ENCODE assay signal across 7 mouse cellular contexts in the genomic region with DNA sequence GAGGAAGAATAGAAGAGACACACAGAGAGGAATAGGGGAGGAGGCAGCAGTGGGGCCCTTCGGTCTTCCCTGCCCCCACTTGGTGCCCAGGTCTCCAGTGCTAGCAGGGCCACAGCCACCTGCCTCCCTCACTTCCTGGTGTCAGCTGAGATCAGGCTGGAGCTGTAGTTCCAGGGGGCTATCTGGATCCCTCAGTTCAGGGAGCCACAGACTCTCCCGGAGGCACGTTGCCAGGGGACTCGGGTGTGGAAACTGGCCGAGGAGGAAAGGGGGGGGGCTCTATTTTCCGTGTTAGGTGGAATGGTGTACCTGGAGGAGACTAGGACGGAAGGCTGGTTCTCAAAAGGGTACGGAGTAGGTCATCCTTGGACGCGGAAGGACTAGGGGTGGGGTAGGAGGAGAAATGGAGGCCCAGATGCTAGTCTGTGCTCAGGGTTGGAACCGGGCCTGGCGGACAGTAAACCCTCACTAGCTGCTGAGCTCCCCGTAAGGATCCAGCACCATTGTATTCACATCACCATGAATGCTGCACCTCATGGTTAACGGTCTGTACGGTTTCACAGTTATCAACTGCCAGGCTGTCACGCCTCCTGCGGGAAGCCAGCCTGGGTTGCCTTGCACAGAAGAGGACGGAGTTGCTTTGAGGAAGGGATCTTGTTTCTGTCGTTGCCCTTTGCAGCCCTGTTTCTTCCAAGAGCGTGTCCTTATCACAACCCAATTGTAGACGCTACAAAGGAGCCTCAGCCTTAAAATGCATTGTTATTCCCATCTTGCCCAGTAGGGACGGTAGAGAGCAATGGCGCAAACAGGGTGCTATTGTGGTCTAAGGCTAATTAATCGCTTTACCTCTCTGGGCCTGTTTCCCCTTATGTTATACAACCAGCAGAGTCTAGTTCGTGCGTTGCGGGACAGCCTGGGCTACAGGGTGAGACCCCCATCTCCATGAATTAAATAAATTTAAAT. TPM values are rescaled to one million over a fixed set of nuclear protein-coding genes. Genes with fewer than 3 reads are reported as not detected.
A peak's percentile ranks its signal among the peaks of the same experiment; 100 is the strongest.
DNase-seq lines count a peak whose midpoint lies in the region; ATAC-seq and TF ChIP-seq lines count a peak whose summit lies in the region.

No protein-coding gene starts in this region.

- H3K27ac ChIP-seq in CH12.LX (ENCODE audit: insufficient read depth, low read depth), result no peak overlapping the region
- 0 out of 2 replicates have a peak overlapping the region, but pooled peaks have one; percentile 22 for H3K27ac ChIP-seq in embryonic facial prominence, embryonic 13.5 days
- H3K27ac ChIP-seq in layer of hippocampus, adult 2 months, result peak overlapping the region; percentile 95
- no peak overlapping the region for H3K27ac ChIP-seq in lung, postnatal 0 days (ENCODE audit: low read length)

- DNase-seq in CH12.LX (ENCODE audit: extremely low read depth), result peak; percentile 71
- DNase-seq in ZHBTc4 (ENCODE audit: low read depth, low spot score), result peak; percentile 87
- peak; percentile 47 to 62 for DNase-seq in heart, postnatal 36 days
- DNase-seq in layer of hippocampus, adult 2 months (ENCODE audit: low spot score in 2 of 2), result peak; percentile 55 to 66
- peak; percentile 70 for DNase-seq in lung, postnatal 0 days (ENCODE audit: low spot score)
- peak; percentile 80 for DNase-seq in retina, postnatal 1 day

- no peak for TF ChIP-seq EP300 in CH12.LX (IDR thresholded peaks at IDR 0.05; ENCODE audit: low read length)
- no peak for TF ChIP-seq EP300 in lung, postnatal 0 days (IDR thresholded peaks at IDR 0.05)

- in situ Hi-C loops in CH12.LX (cut with MboI; ENCODE audit: low pct_ligation_motif_present, low pct_unique_long_range_greater_than_20kb, low sequenced_read_pairs), result no loop called here

- 50% methylated on average over 27 of the region's 27 CpGs for WGBS in embryonic facial prominence, embryonic 13.5 days
- 48% methylated on average over 27 of the region's 27 CpGs for WGBS in lung, postnatal 0 days

- TF ChIP-seq CTCF in CH12.LX (conservative IDR thresholded peaks at IDR 0.05 in 1 of 2, IDR thresholded peaks at IDR 0.05 in 1 of 2; ENCODE audit: low read depth in 2 of 2, low read length in 2 of 2), result peak; percentile 66 to 100
- TF ChIP-seq CTCF in layer of hippocampus, adult 2 months (conservative IDR thresholded peaks at IDR 0.05), result peak; percentile 100
- TF ChIP-seq CTCF in lung, postnatal 0 days (IDR thresholded peaks at IDR 0.05), result peak; percentile 100

- intact Hi-C loops in heart, postnatal 36 days (cut with DNase I), result loop anchor here (5.0 kb wide), 1 partner anchor 151 kb away; a partner anchor contains a TSS

- peak overlapping the region in 1 of 3 experiments; percentile 54 for H3K4me3 ChIP-seq in CH12.LX (replicated peaks in 1 of 3; ENCODE audit: low read depth in 2 of 3, low read length in 2 of 3, poor library complexity in 1 of 3)
- H3K4me3 ChIP-seq in embryonic facial prominence, embryonic 13.5 days, result peak overlapping the region; percentile 55; the same call in 1 of the 2 replicates
- peak overlapping the region; percentile 53 for H3K4me3 ChIP-seq in layer of hippocampus, adult 2 months
- no peak overlapping the region for H3K4me3 ChIP-seq in lung, postnatal 0 days (ENCODE audit: low read depth, low read length)

- dilution Hi-C loops in CH12.LX (cut with MboI; ENCODE audit: extremely low pct_ligation_motif_present, extremely low pct_unique_long_range_greater_than_20kb, low sequenced_read_pairs), result no loop called here

- ATAC-seq in embryonic facial prominence, embryonic 13.5 days (ENCODE audit: insufficient number of reproducible peaks, insufficient read depth, low FRiP score, low TSS enrichment, low read depth), result no peak
- no peak for ATAC-seq in lung, postnatal 0 days

- TF ChIP-seq POLR2A in CH12.LX (IDR thresholded peaks at IDR 0.05; ENCODE audit: low read depth, low read length), result no peak

- no peak overlapping the region for H3K4me2 ChIP-seq in CH12.LX (ENCODE audit: insufficient read depth, low read depth, poor library complexity, severe bottlenecking)
- H3K4me2 ChIP-seq in embryonic facial prominence, embryonic 13.5 days, result no peak overlapping the region; the same call in 1 of the 2 replicates
- H3K4me2 ChIP-seq in lung, postnatal 0 days (replicated peaks; ENCODE audit: low read depth, low read length), result no peak overlapping the region

- peaks cover 16 to 18% of the 10 kb centered on the region in 2 experiments for H3K36me3 ChIP-seq in CH12.LX (replicated peaks in 1 of 2; ENCODE audit: control insufficient read depth in 1 of 2, insufficient read depth in 1 of 2, low read length in 1 of 2)
- H3K36me3 ChIP-seq in embryonic facial prominence, embryonic 13.5 days, result peaks cover 16% of the 10 kb centered on the region
- H3K36me3 ChIP-seq in lung, postnatal 0 days (ENCODE audit: insufficient read depth, low read length), result no peaks in the 10 kb centered on the region

- no peak overlapping the region for H3K9ac ChIP-seq in CH12.LX (ENCODE audit: insufficient read depth, low read depth)
- H3K9ac ChIP-seq in embryonic facial prominence, embryonic 13.5 days, result no peak overlapping the region
- 0 out of 2 replicates have a peak overlapping the region, but pooled peaks have one; percentile 43 for H3K9ac ChIP-seq in lung, postnatal 0 days (replicated peaks; ENCODE audit: low read depth)

- H3K9me3 ChIP-seq in CH12.LX (replicated peaks; ENCODE audit: low read length), result peaks cover 7% of the 10 kb centered on the region
- H3K9me3 ChIP-seq in embryonic facial prominence, embryonic 13.5 days, result no peaks in the 10 kb centered on the region
- no peaks in the 10 kb centered on the region for H3K9me3 ChIP-seq in lung, postnatal 0 days (ENCODE audit: low read length)

- H3K4me1 ChIP-seq in CH12.LX (ENCODE audit: control insufficient read depth in 1 of 2, insufficient read depth in 2 of 2), result peaks cover 0 to 29% of the 10 kb centered on the region in 2 experiments; a peak in 2 of 4 replicates
- peaks cover 24% of the 10 kb centered on the region for H3K4me1 ChIP-seq in embryonic facial prominence, embryonic 13.5 days
- peaks cover 6% of the 10 kb centered on the region; the same call in 1 of the 2 replicates for H3K4me1 ChIP-seq in lung, postnatal 0 days (ENCODE audit: insufficient read depth, low read depth, low read length)

- no peak; the same call in 1 of the 2 replicates for TF ChIP-seq RAD21 in CH12.LX (IDR thresholded peaks at IDR 0.05; ENCODE audit: low read depth, low read length)

- peaks cover 30% of the 10 kb centered on the region for H3K27me3 ChIP-seq in CH12.LX (replicated peaks)
- peaks cover 16% of the 10 kb centered on the region for H3K27me3 ChIP-seq in embryonic facial prominence, embryonic 13.5 days
- no peaks in the 10 kb centered on the region for H3K27me3 ChIP-seq in lung, postnatal 0 days (replicated peaks; ENCODE audit: insufficient read depth, low read length)

- peaks cover 8% of the 10 kb centered on the region for H3K79me2 ChIP-seq in CH12.LX (replicated peaks; ENCODE audit: control insufficient read depth, extremely low read depth, insufficient read depth, poor library complexity, severe bottlenecking)

TF ChIP-seq in CH12.LX, 34 proteins besides CTCF, POLR2A, EP300 and RAD21:
- no peak for TF ChIP-seq SIN3A (IDR thresholded peaks at IDR 0.05; ENCODE audit: low read length)
- no peak for TF ChIP-seq MYC (IDR thresholded peaks at IDR 0.05; ENCODE audit: low read depth, low read length)
- no peak for TF ChIP-seq POLR2AphosphoS2 (IDR thresholded peaks at IDR 0.05; ENCODE audit: low read depth, low read length)

RNA-seq across cellular contexts. Expression of a gene that starts 1.5 kb away (rescaled TPM):
- 57.5 and 62.1 TPM in 2 replicates for total RNA-seq in CH12.LX (2012; rRNA removed)
- total RNA-seq in CH12.LX (2014; rRNA removed), result 32.0 and 35.8 TPM in 2 replicates
- polyA plus RNA-seq in CH12.LX (2012; ENCODE audit: insufficient read length, low read depth), result 54.3 and 57.7 TPM in 2 replicates
- polyA plus RNA-seq in embryonic facial prominence, embryonic 13.5 days (2015; fragmentation: Nextera tagmentation; extraction: Ambion mirVana), result 40.5 and 46.5 TPM in 2 replicates
- 10 to 100 TPM; 18.8 to 20.3 TPM for total RNA-seq in heart, postnatal 36 days (2021)
- total RNA-seq in layer of hippocampus, adult 2 months (2021), result 10 to 100 TPM; 73.9 to 74.4 TPM
- 26.3 and 29.7 TPM in 2 replicates for polyA plus RNA-seq in lung, postnatal 0 days (2015; fragmentation: Nextera tagmentation; extraction: Ambion mirVana)

RNA-seq across cellular contexts. Expression of a gene that starts 5.7 kb away (rescaled TPM):
- 0.25 and 0.34 TPM in 2 replicates for total RNA-seq in CH12.LX (2012; rRNA removed)
- total RNA-seq in CH12.LX (2014; rRNA removed), result not detected in 2 replicates
- polyA plus RNA-seq in CH12.LX (2012; ENCODE audit: insufficient read length, low read depth), result not detected in 2 replicates
- 17.7 and 18.4 TPM in 2 replicates for polyA plus RNA-seq in embryonic facial prominence, embryonic 13.5 days (2015; fragmentation: Nextera tagmentation; extraction: Ambion mirVana)
- total RNA-seq in heart, postnatal 36 days (2021), result 10 to 100 TPM; 27.5 to 29.4 TPM
- total RNA-seq in layer of hippocampus, adult 2 months (2021), result 1 to 10 TPM; 2.5 to 3.3 TPM
- polyA plus RNA-seq in lung, postnatal 0 days (2015; fragmentation: Nextera tagmentation; extraction: Ambion mirVana), result 10.5 and 10.7 TPM in 2 replicates

RNA-seq across cellular contexts. Expression of a gene that starts 7.0 kb away (rescaled TPM):
- total RNA-seq in CH12.LX (2012; rRNA removed) (0.71 and 0.93 TPM in 2 replicates), CH12.LX (2014; rRNA removed) (0.15 and 0.18 TPM in 2 replicates)
- 1.3 and 1.6 TPM in 2 replicates for polyA plus RNA-seq in CH12.LX (2012; ENCODE audit: insufficient read length, low read depth)
- 1.2 and 1.7 TPM in 2 replicates for polyA plus RNA-seq in embryonic facial prominence, embryonic 13.5 days (2015; fragmentation: Nextera tagmentation; extraction: Ambion mirVana)
- total RNA-seq in heart, postnatal 36 days (2021), result under 1 TPM in 1 of 2 experiments, not detected in 1; 0.58 TPM
- total RNA-seq in layer of hippocampus, adult 2 months (2021), result 1 to 10 TPM in 1 of 2 experiments, under 1 TPM in 1; 0.79 to 1.9 TPM
- 0.23 and 0.33 TPM in 2 replicates for polyA plus RNA-seq in lung, postnatal 0 days (2015; fragmentation: Nextera tagmentation; extraction: Ambion mirVana)

RNA-seq across cellular contexts. Expression of a gene that starts 45.2 kb away (rescaled TPM):
- total RNA-seq in CH12.LX (2012; rRNA removed) (3.5 and 5.1 TPM in 2 replicates), CH12.LX (2014; rRNA removed) (3.2 and 4.2 TPM in 2 replicates)
- polyA plus RNA-seq in CH12.LX (2012; ENCODE audit: insufficient read length, low read depth), result 3.4 and 3.7 TPM in 2 replicates
- polyA plus RNA-seq in embryonic facial prominence, embryonic 13.5 days (2015; fragmentation: Nextera tagmentation; extraction: Ambion mirVana), result 19.2 and 24.6 TPM in 2 replicates
- total RNA-seq in heart, postnatal 36 days (2021), result 1 to 10 TPM; 3.1 to 4.9 TPM
- total RNA-seq in layer of hippocampus, adult 2 months (2021), result 10 to 100 TPM; 10.2 to 12.5 TPM
- polyA plus RNA-seq in lung, postnatal 0 days (2015; fragmentation: Nextera tagmentation; extraction: Ambion mirVana), result 17.2 and 17.5 TPM in 2 replicates

RNA-seq across cellular contexts. Expression of a gene that starts 45.5 kb away (rescaled TPM):
- total RNA-seq in CH12.LX (2012; rRNA removed), result 201 and 207 TPM in 2 replicates
- total RNA-seq in CH12.LX (2014; rRNA removed), result 97.9 and 124 TPM in 2 replicates
- 131 and 155 TPM in 2 replicates for polyA plus RNA-seq in CH12.LX (2012; ENCODE audit: insufficient read length, low read depth)
- 397 and 420 TPM in 2 replicates for polyA plus RNA-seq in embryonic facial prominence, embryonic 13.5 days (2015; fragmentation: Nextera tagmentation; extraction: Ambion mirVana)
- total RNA-seq in heart, postnatal 36 days (2021), result 100 to 1,000 TPM; 847 to 875 TPM
- total RNA-seq in layer of hippocampus, adult 2 months (2021), result 100 to 1,000 TPM; 196 to 229 TPM
- polyA plus RNA-seq in lung, postnatal 0 days (2015; fragmentation: Nextera tagmentation; extraction: Ambion mirVana), result 380 and 426 TPM in 2 replicates

Comparison
In these comparisons a context has a peak if more than half of its experiments do, and no peak if none do; other contexts are left out.
1. H3K27ac ChIP-seq: peak in embryonic facial prominence, embryonic 13.5 days (single experiment) and layer of hippocampus, adult 2 months (single experiment); none in CH12.LX (single experiment) and lung, postnatal 0 days (single experiment).
2. RNA of a gene that starts 5.7 kb away (total RNA-seq): 27.5 to 29.4 TPM in heart, postnatal 36 days; 2.5 to 3.3 TPM in layer of hippocampus, adult 2 months and 0.25 to 0.34 TPM in CH12.LX; every median in the first group is over 4 times any median in the second.
3. Peak in every context shown above with its lines, with median percentiles within 50 percentile points of each other: DNase-seq and CTCF ChIP-seq.